8 mouse cellular contexts compared by ENCODE assay signal in genomic region chr6:54705387-54705909, GRCm38 (mm10). TPM values are rescaled to one million over a fixed set of nuclear protein-coding genes. Genes with fewer than 3 reads are reported as not detected.
A peak's percentile ranks its signal among the peaks of the same experiment; 100 is the strongest.
DNase-seq lines count a peak whose midpoint lies in the region; ATAC-seq and TF ChIP-seq lines count a peak whose summit lies in the region.

No protein-coding gene starts in this region.

- H3K4me3 ChIP-seq in heart, adult 2 months: peak overlapping the region; percentile 4
- no peak overlapping the region for H3K4me3 ChIP-seq in intestine, postnatal 0 days (ENCODE audit: low read depth, low read length)
- H3K4me3 ChIP-seq in liver, embryonic 11.5 days (ENCODE audit: low read depth, low read length): 0 out of 2 replicates have a peak overlapping the region, but pooled peaks have one; percentile 10
- H3K4me3 ChIP-seq in midbrain, postnatal 0 days (ENCODE audit: low read depth, low read length): peak overlapping the region; percentile 6; the same call in 1 of the 2 replicates
- no peak overlapping the region for H3K4me3 ChIP-seq in thymus, adult 2 months (ENCODE audit: control insufficient read depth, insufficient read depth, low read length)

- peak overlapping the region; percentile 51 for H3K4me2 ChIP-seq in intestine, postnatal 0 days (replicated peaks; ENCODE audit: low read depth)
- peak overlapping the region; percentile 51 for H3K4me2 ChIP-seq in liver, embryonic 11.5 days
- peak overlapping the region; percentile 48 for H3K4me2 ChIP-seq in midbrain, postnatal 0 days (ENCODE audit: low read depth, low read length, poor library complexity, severe bottlenecking)

- WGBS in heart, adult 2 months: 14% methylated on average over 11 of the region's 11 CpGs
- WGBS in intestine, postnatal 0 days: 22% methylated on average over 11 of the region's 11 CpGs
- WGBS in liver, embryonic 11.5 days: 23% methylated on average over 11 of the region's 11 CpGs
- 11% methylated on average over 11 of the region's 11 CpGs for WGBS in midbrain, postnatal 0 days
- WGBS in thymus, adult 2 months: 43% methylated on average over 11 of the region's 11 CpGs

- ATAC-seq in intestine, postnatal 0 days: peak; percentile 68; the same call in 1 of the 2 replicates
- ATAC-seq in liver, embryonic 11.5 days (replicated peaks; ENCODE audit: low FRiP score): peak; percentile 62
- ATAC-seq in midbrain, postnatal 0 days (ENCODE audit: low FRiP score): peak; percentile 85

- H3K27me3 ChIP-seq in heart, adult 2 months (ENCODE audit: control insufficient read depth, insufficient read depth, low read length): no peaks in the 10 kb centered on the region
- no peaks in the 10 kb centered on the region; the same call in 1 of the 2 replicates for H3K27me3 ChIP-seq in intestine, postnatal 0 days (replicated peaks; ENCODE audit: control insufficient read depth, insufficient read depth, low read length)
- peaks cover 26% of the 10 kb centered on the region for H3K27me3 ChIP-seq in liver, embryonic 11.5 days (replicated peaks; ENCODE audit: control insufficient read depth, insufficient read depth, low read length)
- H3K27me3 ChIP-seq in midbrain, postnatal 0 days (ENCODE audit: insufficient read depth, low read length): no peaks in the 10 kb centered on the region
- no peaks in the 10 kb centered on the region for H3K27me3 ChIP-seq in thymus, adult 2 months (ENCODE audit: control insufficient read depth, insufficient read depth, low read length)

- H3K36me3 ChIP-seq in heart, adult 2 months (ENCODE audit: control insufficient read depth, insufficient read depth, low read length): no peaks in the 10 kb centered on the region
- H3K36me3 ChIP-seq in intestine, postnatal 0 days (ENCODE audit: control insufficient read depth, insufficient read depth): no peaks in the 10 kb centered on the region
- H3K36me3 ChIP-seq in liver, embryonic 11.5 days (ENCODE audit: control insufficient read depth, insufficient read depth, low read length): no peaks in the 10 kb centered on the region
- no peaks in the 10 kb centered on the region; the same call in 1 of the 2 replicates for H3K36me3 ChIP-seq in midbrain, postnatal 0 days (ENCODE audit: insufficient read depth, low read length)
- H3K36me3 ChIP-seq in thymus, adult 2 months (ENCODE audit: control insufficient read depth, insufficient read depth, low read length): no peaks in the 10 kb centered on the region

- no peaks in the 10 kb centered on the region for H3K9me3 ChIP-seq in intestine, postnatal 0 days (ENCODE audit: control insufficient read depth)
- no peaks in the 10 kb centered on the region for H3K9me3 ChIP-seq in liver, embryonic 11.5 days (ENCODE audit: control insufficient read depth, low read length)
- H3K9me3 ChIP-seq in midbrain, postnatal 0 days (ENCODE audit: low read length): no peaks in the 10 kb centered on the region

- H3K27ac ChIP-seq in heart, adult 2 months: no peak overlapping the region
- no peak overlapping the region for H3K27ac ChIP-seq in intestine, postnatal 0 days (ENCODE audit: low read depth, low read length)
- no peak overlapping the region for H3K27ac ChIP-seq in liver, embryonic 11.5 days (ENCODE audit: low read depth, low read length)
- peak overlapping the region; percentile 44 for H3K27ac ChIP-seq in midbrain, postnatal 0 days (ENCODE audit: low read depth, low read length)
- H3K27ac ChIP-seq in thymus, adult 2 months (ENCODE audit: control insufficient read depth, insufficient read depth, low read length): no peak overlapping the region

- 0 out of 2 replicates have a peak, but pooled peaks have one; percentile 62 for TF ChIP-seq EP300 in heart, adult 2 months (IDR thresholded peaks at IDR 0.05; ENCODE audit: insufficient read depth, low read depth, low read length)

- peaks cover 4% of the 10 kb centered on the region for H3K4me1 ChIP-seq in heart, adult 2 months (ENCODE audit: control insufficient read depth, insufficient read depth, low read length)
- H3K4me1 ChIP-seq in intestine, postnatal 0 days (replicated peaks; ENCODE audit: control insufficient read depth, insufficient read depth, low read length): no peaks in the 10 kb centered on the region
- peaks cover 6% of the 10 kb centered on the region for H3K4me1 ChIP-seq in liver, embryonic 11.5 days (replicated peaks; ENCODE audit: control insufficient read depth, insufficient read depth, low read length)
- H3K4me1 ChIP-seq in midbrain, postnatal 0 days (ENCODE audit: insufficient read depth, low read length): no peaks in the 10 kb centered on the region
- peaks cover 19% of the 10 kb centered on the region for H3K4me1 ChIP-seq in thymus, adult 2 months (replicated peaks; ENCODE audit: control insufficient read depth, insufficient read depth, low read length)

- TF ChIP-seq POLR2A in heart, adult 2 months (IDR thresholded peaks at IDR 0.05; ENCODE audit: insufficient read depth, low read depth, low read length): no peak
- no peak for TF ChIP-seq POLR2A in thymus, adult 2 months (IDR thresholded peaks at IDR 0.05; ENCODE audit: control insufficient read depth, extremely low read depth, insufficient read depth, low read length, poor library complexity)

- TF ChIP-seq CTCF in heart, adult 2 months (IDR thresholded peaks at IDR 0.05): peak; percentile 78
- peak; percentile 74 for TF ChIP-seq CTCF in intestine, postnatal 0 days (IDR thresholded peaks at IDR 0.05; ENCODE audit: low read depth)
- TF ChIP-seq CTCF in midbrain, postnatal 0 days (IDR thresholded peaks at IDR 0.05): peak; percentile 69
- TF ChIP-seq CTCF in thymus, adult 2 months (IDR thresholded peaks at IDR 0.05; ENCODE audit: borderline replicate concordance, control insufficient read depth, extremely low read depth, insufficient read depth, low read length, poor library complexity): 0 out of 2 replicates have a peak, but pooled peaks have one; percentile 38

- DNase-seq in urinary bladder, postnatal 25 days (ENCODE audit: low spot score): peak; percentile 24
- DNase-seq in urinary bladder, adult 2 months (ENCODE audit: low spot score): no peak
- peak; percentile 65 for DNase-seq in cerebellum, adult 9-10 months
- DNase-seq in heart, adult 2 months: peak; percentile 50 to 63
- peak; percentile 46 for DNase-seq in liver, embryonic 11.5 days (ENCODE audit: low spot score)
- peak; percentile 78 for DNase-seq in midbrain, postnatal 0 days (ENCODE audit: low spot score)
- peak; percentile 61 for DNase-seq in thymus, adult 2 months

- no peak overlapping the region for H3K9ac ChIP-seq in heart, adult 2 months (ENCODE audit: low read depth, low read length)
- no peak overlapping the region for H3K9ac ChIP-seq in intestine, postnatal 0 days (ENCODE audit: low read depth, low read length)
- H3K9ac ChIP-seq in liver, embryonic 11.5 days (ENCODE audit: low read depth, low read length): no peak overlapping the region
- peak overlapping the region; percentile 39; the same call in 1 of the 2 replicates for H3K9ac ChIP-seq in midbrain, postnatal 0 days (replicated peaks; ENCODE audit: low read length, poor library complexity, severe bottlenecking)

- intact Hi-C loops in heart, adult 2 months (cut with DNase I): loop anchor here (2.0 to 10.0 kb wide), 5 partner anchors 102 to 462 kb away; partner anchors contain the start of gene Ggct

- no peaks in the 10 kb centered on the region for H3K79me2 ChIP-seq in heart, adult 2 months (replicated peaks; ENCODE audit: control insufficient read depth, insufficient read depth, low read length)

RNA-seq across cellular contexts. Expression of gene Mturn, which starts 24.0 kb away (rescaled TPM):
- 18.2 and 22.2 TPM in 2 replicates for polyA plus RNA-seq in urinary bladder, adult 2 months (2012; rRNA removed)
- 10 to 100 TPM; 11.0 to 16.3 TPM for total RNA-seq in heart, adult 2 months (2021)
- 5.4 and 8.8 TPM in 2 replicates for polyA plus RNA-seq in heart, adult 2 months (2012; rRNA removed)
- polyA plus RNA-seq in intestine, postnatal 0 days (2015; fragmentation: Nextera tagmentation; extraction: Ambion mirVana): 2.5 and 3.2 TPM in 2 replicates
- polyA plus RNA-seq in liver, embryonic 11.5 days (2014; fragmentation: Nextera tagmentation; extraction: Ambion mirVana): 1.4 and 1.8 TPM in 2 replicates
- 163 and 213 TPM in 2 replicates for total RNA-seq in midbrain, postnatal 0 days (2014; rRNA removed)
- 92.8 and 93.2 TPM in 2 replicates for polyA plus RNA-seq in midbrain, postnatal 0 days (2015; fragmentation: Nextera tagmentation; extraction: Ambion mirVana)
- 14.8 and 15.6 TPM in 2 replicates for polyA plus RNA-seq in thymus, adult 2 months (2012; rRNA removed)

Comparison
In these comparisons a context has a peak if more than half of its experiments do, and no peak if none do; other contexts are left out.
1. H3K4me3 ChIP-seq: peak in heart, adult 2 months (single experiment), liver, embryonic 11.5 days (single experiment) and midbrain, postnatal 0 days (single experiment); none in intestine, postnatal 0 days (single experiment) and thymus, adult 2 months (single experiment).
2. Peak in every context shown above with its lines, with median percentiles within 50 percentile points of each other: CTCF ChIP-seq, ATAC-seq and H3K4me2 ChIP-seq.